Mouse (Mus musculus) myocyte (in vitro differentiated cells): Measurements from ENCODE around the gene Sepsecs.
"Not testable (repeated sequence)": the region's sequence is repeated elsewhere in the genome, so short reads cannot be mapped to it uniquely, and the experiment has no call there.

Experiments used
- E2F4 ChIP-seq: IDR thresholded peaks from one replicate; pipeline ENCODE4 v1.6.1; 2011; ENCODE audit warnings: mild to moderate bottlenecking, control low read depth, moderate library complexity; ENCODE audit not compliant: insufficient read depth
- POLR2A ChIP-seq: IDR thresholded peaks from one replicate; pipeline ENCODE4 v1.6.1; 2011; ENCODE audit warnings: low read depth, mild to moderate bottlenecking, control low read depth, moderate library complexity; ENCODE audit not compliant: insufficient read length
- POLR2AphosphoS2 ChIP-seq: IDR thresholded peaks from one replicate; pipeline ENCODE4 v1.6.1; 2011; ENCODE audit warnings: low read depth, control low read depth; ENCODE audit not compliant: insufficient read length
- TCF3 ChIP-seq: IDR thresholded peaks from one replicate; pipeline ENCODE4 v1.6.1; 2011; ENCODE audit warnings: low read depth, control low read depth; ENCODE audit not compliant: insufficient read length
- USF1 ChIP-seq: IDR thresholded peaks from one replicate; pipeline ENCODE4 v1.6.1; 2011; ENCODE audit warnings: low read depth, mild to moderate bottlenecking, control low read depth, moderate library complexity

DNA sequence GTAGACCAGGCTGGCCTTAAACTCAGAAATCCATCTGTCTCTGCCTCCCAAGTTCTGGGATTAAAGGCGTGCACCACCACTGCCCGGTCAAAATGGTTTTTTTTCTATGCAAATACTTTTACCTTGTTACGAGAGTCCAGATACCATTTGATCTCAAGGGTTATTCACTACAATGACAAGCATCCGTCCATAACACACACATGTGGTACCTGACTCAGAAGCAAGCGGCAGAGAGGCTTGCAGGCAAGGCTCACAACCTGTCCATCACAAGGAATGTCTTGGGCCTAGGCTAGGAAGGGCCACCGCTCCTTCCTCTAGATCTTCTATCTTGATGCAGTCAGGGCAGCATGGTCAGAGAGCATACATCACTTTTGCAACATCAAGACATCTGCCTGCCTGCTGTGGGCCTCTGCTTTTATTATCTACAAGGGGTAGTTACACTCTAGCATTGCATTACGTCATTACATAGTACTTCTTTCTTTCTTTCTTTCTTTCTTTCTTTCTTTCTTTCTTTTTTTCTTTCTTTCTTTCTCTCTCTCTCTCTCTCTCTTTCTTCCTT is 28.5 kb upstream of the Sepsecs start:
- not testable (repeated sequence) for TF ChIP-seq USF1, E2F4, POLR2AphosphoS2, POLR2A, TCF3
